Mouse (Mus musculus): Measurements from ENCODE around the gene Lpgat1. TPM values are rescaled to one million over a fixed set of nuclear protein-coding genes. Genes with fewer than 3 reads are reported as not detected.

Lpgat1 gene
- polyA plus RNA-seq (2014; fragmentation: Nextera tagmentation; extraction: Ambion mirVana): 38.5 and 43.2 TPM in 2 replicates

- H3K27me3 ChIP-seq (ENCODE audit: insufficient read depth, low read length): no peaks in the 10 kb centered on the region
- DNase-seq: peak; percentile 85
- TF ChIP-seq CTCF (IDR thresholded peaks at IDR 0.05; ENCODE audit: low read depth): no peak
- peak within 1 kb of the TSS; percentile 89 for H3K9ac ChIP-seq
- ATAC-seq (ENCODE audit: insufficient read depth): peak; percentile 90
- no peaks in the 10 kb centered on the region for H3K9me3 ChIP-seq (ENCODE audit: low read depth, low read length)
- peak within 1 kb of the TSS; percentile 94 for H3K27ac ChIP-seq (ENCODE audit: low read depth)
- peaks cover 19% of the 10 kb centered on the region for H3K36me3 ChIP-seq (ENCODE audit: insufficient read depth)
- peak within 1 kb of the TSS; percentile 74 for H3K4me3 ChIP-seq (ENCODE audit: low read depth, low read length)
- peak within 1 kb of the TSS; percentile 71 for H3K4me2 ChIP-seq
- WGBS: under 1% methylated on average over 74 of the region's 113 CpGs
- no peaks in the 10 kb centered on the region; the same call in 1 of the 2 replicates for H3K4me1 ChIP-seq (ENCODE audit: insufficient read depth)
Measured at GRCm38 (mm10) chr1:191717601-191718498, at the start of gene Lpgat1. Lpgat1 (plus strand) TSS chr1:191717834.

DNA sequence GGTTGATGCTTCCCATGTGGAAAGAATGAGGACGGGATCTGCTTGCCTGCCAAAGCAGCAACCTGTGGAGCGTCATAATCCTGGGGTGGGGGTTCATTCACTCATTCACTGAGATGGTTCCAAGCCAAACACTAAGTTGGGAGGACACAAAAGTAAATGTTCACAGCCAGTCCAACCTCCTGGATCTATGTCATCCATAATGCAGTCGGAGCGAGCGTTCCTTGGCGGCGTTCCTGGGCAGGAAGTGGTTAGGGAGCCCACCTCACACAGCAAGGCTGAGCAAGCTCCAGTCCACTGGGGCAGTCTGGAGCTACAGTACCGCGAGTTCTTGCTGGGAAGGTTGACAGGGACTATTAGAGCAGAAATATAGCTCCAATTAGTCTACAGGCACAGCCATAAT, 49.6 kb upstream of the Lpgat1 start:
- no peak for TF ChIP-seq CTCF (IDR thresholded peaks at IDR 0.05; ENCODE audit: low read depth)
- ATAC-seq (ENCODE audit: insufficient read depth) (no peak), DNase-seq (no peak)

GRCm38 (mm10) chr1:191674071-191674470, 43.6 kb upstream of the Lpgat1 start:
- 77% methylated on average over 5 of the region's 5 CpGs for WGBS
- Histone ChIP-seq H3K4me2 (no peak overlapping the region), H3K36me3 (ENCODE audit: insufficient read depth) (no peaks in the 10 kb centered on the region)

More for the DNA sequence above, 49.6 kb upstream of the Lpgat1 start:
- Histone ChIP-seq H3K27me3 (ENCODE audit: insufficient read depth, low read length) (no peaks in the 10 kb centered on the region), H3K4me1 (ENCODE audit: insufficient read depth) (no peaks in the 10 kb centered on the region), H3K9ac (no peak overlapping the region), H3K4me3 (ENCODE audit: low read depth, low read length) (no peak overlapping the region), H3K36me3 (ENCODE audit: insufficient read depth) (no peaks in the 10 kb centered on the region), H3K9me3 (ENCODE audit: low read depth, low read length) (no peaks in the 10 kb centered on the region), H3K27ac (ENCODE audit: low read depth) (no peak overlapping the region), H3K4me2 (no peak overlapping the region)
- 67% methylated on average over 9 of the region's 9 CpGs for WGBS

GRCm38 (mm10) chr1:191681633-191682032, 36.0 kb upstream of the Lpgat1 start:
- ATAC-seq (ENCODE audit: insufficient read depth): no peak

More at GRCm38 (mm10) chr1:191674071-191674470, 43.6 kb upstream of the Lpgat1 start:
- no peaks in the 10 kb centered on the region for H3K4me1 ChIP-seq (ENCODE audit: insufficient read depth)
- DNase-seq: no peak
- H3K4me3 ChIP-seq (ENCODE audit: low read depth, low read length): no peak overlapping the region
- H3K9ac ChIP-seq: no peak overlapping the region
- ATAC-seq (ENCODE audit: insufficient read depth): no peak
- H3K27me3 ChIP-seq (ENCODE audit: insufficient read depth, low read length): no peaks in the 10 kb centered on the region
- no peaks in the 10 kb centered on the region for H3K9me3 ChIP-seq (ENCODE audit: low read depth, low read length)
- no peak overlapping the region for H3K27ac ChIP-seq (ENCODE audit: low read depth)
- TF ChIP-seq CTCF (IDR thresholded peaks at IDR 0.05; ENCODE audit: low read depth): no peak

GRCm38 (mm10) chr1:191687531-191687930, 30.1 kb upstream of the Lpgat1 start:
- Histone ChIP-seq H3K9ac (no peak overlapping the region), H3K36me3 (ENCODE audit: insufficient read depth) (no peaks in the 10 kb centered on the region), H3K4me2 (no peak overlapping the region), H3K4me3 (ENCODE audit: low read depth, low read length) (no peak overlapping the region), H3K27me3 (ENCODE audit: insufficient read depth, low read length) (no peaks in the 10 kb centered on the region), H3K9me3 (ENCODE audit: low read depth, low read length) (no peaks in the 10 kb centered on the region), H3K27ac (ENCODE audit: low read depth) (no peak overlapping the region), H3K4me1 (ENCODE audit: insufficient read depth) (no peaks in the 10 kb centered on the region)
- WGBS: 82% methylated on average over 7 of the region's 7 CpGs
- ATAC-seq (ENCODE audit: insufficient read depth) (no peak), DNase-seq (no peak)
- no peak for TF ChIP-seq CTCF (IDR thresholded peaks at IDR 0.05; ENCODE audit: low read depth)

More at GRCm38 (mm10) chr1:191681633-191682032, 36.0 kb upstream of the Lpgat1 start:
- no peaks in the 10 kb centered on the region for H3K9me3 ChIP-seq (ENCODE audit: low read depth, low read length)
- no peak overlapping the region for H3K4me2 ChIP-seq
- no peaks in the 10 kb centered on the region for H3K4me1 ChIP-seq (ENCODE audit: insufficient read depth)
- no peak for TF ChIP-seq CTCF (IDR thresholded peaks at IDR 0.05; ENCODE audit: low read depth)
- H3K36me3 ChIP-seq (ENCODE audit: insufficient read depth): no peaks in the 10 kb centered on the region
- H3K9ac ChIP-seq: no peak overlapping the region
- H3K27me3 ChIP-seq (ENCODE audit: insufficient read depth, low read length): no peaks in the 10 kb centered on the region
- no peak overlapping the region for H3K27ac ChIP-seq (ENCODE audit: low read depth)
- WGBS: 71% methylated on average over 2 of the region's 2 CpGs
- DNase-seq: no peak
- H3K4me3 ChIP-seq (ENCODE audit: low read depth, low read length): no peak overlapping the region

GRCm38 (mm10) chr1:191693231-191693630, 24.4 kb upstream of the Lpgat1 start:
- ATAC-seq (ENCODE audit: insufficient read depth) (peak; percentile 47; the same call in 1 of the 2 replicates), DNase-seq (peak; percentile 69)
- Histone ChIP-seq H3K36me3 (ENCODE audit: insufficient read depth) (no peaks in the 10 kb centered on the region), H3K4me1 (ENCODE audit: insufficient read depth) (no peaks in the 10 kb centered on the region), H3K4me3 (ENCODE audit: low read depth, low read length) (no peak overlapping the region), H3K4me2 (no peak overlapping the region), H3K27me3 (ENCODE audit: insufficient read depth, low read length) (no peaks in the 10 kb centered on the region), H3K9me3 (ENCODE audit: low read depth, low read length) (no peaks in the 10 kb centered on the region), H3K27ac (ENCODE audit: low read depth) (no peak overlapping the region), H3K9ac (no peak overlapping the region)
- 43% methylated on average over 4 of the region's 4 CpGs for WGBS
- TF ChIP-seq CTCF (IDR thresholded peaks at IDR 0.05; ENCODE audit: low read depth): no peak

DNA sequence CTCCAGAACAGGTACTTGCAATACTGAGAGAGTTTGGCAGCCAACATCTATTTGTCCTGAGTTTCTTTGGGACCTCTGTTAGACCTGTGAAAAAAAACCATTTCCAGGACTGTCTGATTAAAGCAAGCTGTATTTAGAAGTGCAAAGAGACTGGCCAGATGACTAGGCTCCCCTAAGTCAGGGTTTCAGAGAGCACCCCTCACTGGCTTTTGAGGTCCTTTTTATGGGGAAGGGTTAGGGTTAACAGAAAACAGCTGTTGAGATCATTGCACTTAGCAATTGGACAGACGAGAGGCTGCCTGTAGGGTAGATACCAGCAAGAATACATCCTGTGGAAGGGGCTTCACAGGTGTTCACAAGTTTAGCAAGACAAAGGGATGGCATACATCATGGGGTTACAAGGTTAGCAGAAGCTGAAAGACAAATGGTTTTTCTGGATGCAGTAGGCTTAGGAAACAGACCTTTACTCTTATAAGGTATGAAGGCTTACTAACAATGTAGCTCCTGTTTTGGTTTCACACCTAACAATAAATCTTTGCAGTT, 19.3 kb upstream of the Lpgat1 start:
- H3K9ac ChIP-seq: no peak overlapping the region
- ATAC-seq (ENCODE audit: insufficient read depth) (no peak), DNase-seq (no peak)
- no peak overlapping the region for H3K27ac ChIP-seq (ENCODE audit: low read depth)
- H3K4me1 ChIP-seq (ENCODE audit: insufficient read depth): no peaks in the 10 kb centered on the region
- TF ChIP-seq CTCF (IDR thresholded peaks at IDR 0.05; ENCODE audit: low read depth): no peak
- H3K36me3 ChIP-seq (ENCODE audit: insufficient read depth): no peaks in the 10 kb centered on the region
- H3K9me3 ChIP-seq (ENCODE audit: low read depth, low read length): no peaks in the 10 kb centered on the region
- no peaks in the 10 kb centered on the region for H3K27me3 ChIP-seq (ENCODE audit: insufficient read depth, low read length)
- WGBS: 8% methylated on average over 1 of the region's 1 CpGs
- no peak overlapping the region for H3K4me3 ChIP-seq (ENCODE audit: low read depth, low read length)
- no peak overlapping the region for H3K4me2 ChIP-seq
